In the genomic region with DNA sequence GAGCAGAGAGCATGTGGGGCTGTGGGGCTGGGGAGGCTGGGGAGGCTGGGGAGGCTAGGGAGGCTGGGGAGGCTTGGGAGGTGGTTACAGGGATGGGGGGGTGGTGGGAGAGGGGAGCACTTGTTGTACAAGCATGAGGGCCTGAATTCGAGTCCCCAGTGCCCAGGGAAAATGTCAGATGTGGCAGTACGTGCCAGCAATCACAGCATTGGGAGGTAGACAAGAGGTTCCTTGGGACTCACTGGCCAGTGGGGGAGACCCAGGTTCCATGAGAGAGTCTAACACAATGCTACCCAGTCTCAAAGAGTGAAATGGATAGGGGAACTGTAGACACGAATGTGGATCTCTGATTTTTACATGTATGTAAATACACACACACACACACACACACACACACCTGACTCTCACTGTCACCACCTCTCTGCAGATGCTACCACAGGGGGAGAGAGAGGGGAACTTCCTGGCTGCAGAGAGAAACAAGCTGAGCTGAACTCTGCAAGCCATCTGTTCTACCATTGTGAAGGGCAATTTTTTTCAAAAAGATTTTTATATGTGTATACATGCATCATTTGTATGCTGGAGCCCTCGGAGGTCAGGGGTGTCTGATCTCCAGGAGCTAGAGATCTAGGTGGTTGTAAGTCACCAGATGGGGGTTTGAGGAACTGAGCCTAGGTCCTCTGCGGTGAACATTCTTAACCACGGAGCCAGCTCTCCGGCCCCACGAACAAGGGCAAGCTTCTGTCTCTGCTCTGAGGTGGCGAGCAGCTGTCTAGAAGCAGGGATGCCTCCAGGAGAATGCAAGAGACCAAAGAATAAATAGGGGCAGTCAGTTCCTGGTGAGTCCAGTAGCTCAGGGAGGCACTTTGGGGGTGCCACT, we compare ENCODE assay signal across 9 mouse cellular contexts. TPM values are rescaled to one million over a fixed set of nuclear protein-coding genes. Genes with fewer than 3 reads are reported as not detected.
DNase-seq lines count a peak whose midpoint lies in the region; ATAC-seq lines count a peak whose summit lies in the region.
"Had no signal": no experiment of that assay in that cellular context is flagged by ENCODE, and none has a peak within 500 bp of the region (broad histone marks: within the 10 kb centered on the region; RNA-seq: fewer than 3 reads in every experiment).

No protein-coding gene starts in this region.

- no peaks in the 10 kb centered on the region for H3K27me3 ChIP-seq in forebrain, embryonic 12.5 days
- H3K27me3 ChIP-seq in forebrain, embryonic 13.5 days, result no peaks in the 10 kb centered on the region
- no peaks in the 10 kb centered on the region for H3K27me3 ChIP-seq in embryonic facial prominence, embryonic 15.5 days

- no peaks in the 10 kb centered on the region for H3K9me3 ChIP-seq in forebrain, embryonic 12.5 days
- H3K9me3 ChIP-seq in forebrain, embryonic 13.5 days (replicated peaks), result no peaks in the 10 kb centered on the region
- no peaks in the 10 kb centered on the region for H3K9me3 ChIP-seq in embryonic facial prominence, embryonic 15.5 days (replicated peaks)

- no peak overlapping the region for H3K9ac ChIP-seq in forebrain, embryonic 12.5 days
- H3K9ac ChIP-seq in forebrain, embryonic 13.5 days, result no peak overlapping the region
- H3K9ac ChIP-seq in embryonic facial prominence, embryonic 15.5 days, result no peak overlapping the region; the same call in 1 of the 2 replicates

- peaks cover 9% of the 10 kb centered on the region; the same call in 1 of the 2 replicates for H3K4me1 ChIP-seq in forebrain, embryonic 12.5 days
- H3K4me1 ChIP-seq in forebrain, embryonic 13.5 days, result no peaks in the 10 kb centered on the region; the same call in 1 of the 2 replicates
- H3K4me1 ChIP-seq in embryonic facial prominence, embryonic 15.5 days, result peaks cover 56% of the 10 kb centered on the region

- no peak overlapping the region for H3K4me2 ChIP-seq in forebrain, embryonic 12.5 days
- H3K4me2 ChIP-seq in forebrain, embryonic 13.5 days, result no peak overlapping the region
- peak overlapping the region; percentile 17; the same call in 1 of the 2 replicates for H3K4me2 ChIP-seq in embryonic facial prominence, embryonic 15.5 days (replicated peaks)

- peaks cover 2% of the 10 kb centered on the region for H3K36me3 ChIP-seq in forebrain, embryonic 12.5 days (replicated peaks)
- H3K36me3 ChIP-seq in forebrain, embryonic 13.5 days (ENCODE audit: poor library complexity, severe bottlenecking), result peaks cover under 1% of the 10 kb centered on the region; the same call in 1 of the 2 replicates
- no peaks in the 10 kb centered on the region for H3K36me3 ChIP-seq in embryonic facial prominence, embryonic 15.5 days

- WGBS in forebrain, embryonic 12.5 days, result 80% methylated on average over 9 of the region's 9 CpGs
- 82% methylated on average over 9 of the region's 9 CpGs for WGBS in forebrain, embryonic 13.5 days
- WGBS in embryonic facial prominence, embryonic 15.5 days, result 39% methylated on average over 9 of the region's 9 CpGs

- ATAC-seq in forebrain, embryonic 12.5 days (ENCODE audit: low FRiP score), result no peak
- no peak for ATAC-seq in forebrain, embryonic 13.5 days
- ATAC-seq in embryonic facial prominence, embryonic 15.5 days (ENCODE audit: insufficient number of reproducible peaks, low FRiP score, low TSS enrichment, low read depth), result 0 out of 2 replicates have a peak, but pooled peaks have one; percentile 3
- ATAC-seq in neutrophil, adult 5-6 weeks (ENCODE audit: extremely low read depth, insufficient number of reproducible peaks, low FRiP score, poor library complexity, severe bottlenecking), result peak; percentile 43

- H3K4me3 ChIP-seq in forebrain, embryonic 12.5 days (replicated peaks), result no peak overlapping the region
- no peak overlapping the region for H3K4me3 ChIP-seq in forebrain, embryonic 13.5 days
- no peak overlapping the region for H3K4me3 ChIP-seq in embryonic facial prominence, embryonic 15.5 days (replicated peaks)

- H3K27ac ChIP-seq in forebrain, embryonic 12.5 days, result peak overlapping the region; percentile 46; the same call in 1 of the 2 replicates
- H3K27ac ChIP-seq in forebrain, embryonic 13.5 days, result no peak overlapping the region
- H3K27ac ChIP-seq in embryonic facial prominence, embryonic 15.5 days (replicated peaks), result peak overlapping the region; percentile 86

- peak; percentile 78 to 79 for DNase-seq in B cell, adult 2 months
- DNase-seq in urinary bladder, postnatal 36 days (ENCODE audit: low spot score in 2 of 2), result no peak
- DNase-seq in MN1 (ENCODE audit: low spot score), result no peak
- DNase-seq in right cerebral cortex, adult 2 months (ENCODE audit: low spot score in 2 of 2), result no peak
- DNase-seq: heart, postnatal 14 days had no signal

RNA-seq across cellular contexts. Expression of gene Hvcn1, which starts 28.0 kb away (rescaled TPM):
- polyA plus RNA-seq in forebrain, embryonic 12.5 days (2016; fragmentation: Nextera tagmentation; extraction: Ambion mirVana), result 7.5 and 8.4 TPM in 2 replicates
- polyA plus RNA-seq in forebrain, embryonic 13.5 days (2015; fragmentation: Nextera tagmentation; extraction: Ambion mirVana), result 2.9 and 3.0 TPM in 2 replicates
- polyA plus RNA-seq in embryonic facial prominence, embryonic 15.5 days (2015; fragmentation: Nextera tagmentation; extraction: Ambion mirVana), result 9.8 and 10.3 TPM in 2 replicates
- 256 TPM in 2 replicates for total RNA-seq in neutrophil, adult 5-6 weeks (2017)

RNA-seq across cellular contexts. Expression of gene Tctn1, which starts 29.7 kb away (rescaled TPM):
- polyA plus RNA-seq in forebrain, embryonic 12.5 days (2016; fragmentation: Nextera tagmentation; extraction: Ambion mirVana), result 4.4 and 5.5 TPM in 2 replicates
- 4.8 and 4.9 TPM in 2 replicates for polyA plus RNA-seq in forebrain, embryonic 13.5 days (2015; fragmentation: Nextera tagmentation; extraction: Ambion mirVana)
- 6.9 and 7.5 TPM in 2 replicates for polyA plus RNA-seq in embryonic facial prominence, embryonic 15.5 days (2015; fragmentation: Nextera tagmentation; extraction: Ambion mirVana)
- 27.6 and 39.9 TPM in 2 replicates for total RNA-seq in neutrophil, adult 5-6 weeks (2017)

RNA-seq across cellular contexts. Expression of gene Pptc7, which starts 49.6 kb away (rescaled TPM):
- 9.6 and 10.7 TPM in 2 replicates for polyA plus RNA-seq in forebrain, embryonic 12.5 days (2016; fragmentation: Nextera tagmentation; extraction: Ambion mirVana)
- polyA plus RNA-seq in forebrain, embryonic 13.5 days (2015; fragmentation: Nextera tagmentation; extraction: Ambion mirVana), result 7.5 and 7.7 TPM in 2 replicates
- polyA plus RNA-seq in embryonic facial prominence, embryonic 15.5 days (2015; fragmentation: Nextera tagmentation; extraction: Ambion mirVana), result 8.0 and 9.5 TPM in 2 replicates
- total RNA-seq in neutrophil, adult 5-6 weeks (2017), result 43.0 and 46.2 TPM in 2 replicates

Comparison
In these comparisons a context has a peak if more than half of its experiments do, and no peak if none do; other contexts are left out.
1. ATAC-seq: peak in embryonic facial prominence, embryonic 15.5 days (single experiment) and neutrophil, adult 5-6 weeks (single experiment); none in forebrain, embryonic 12.5 days (single experiment) and forebrain, embryonic 13.5 days (single experiment).
2. DNase-seq: peak in B cell, adult 2 months (2 of 2); none in urinary bladder, postnatal 36 days (0 of 2), MN1 (single experiment) and right cerebral cortex, adult 2 months (0 of 2).